Mouse (Mus musculus) forebrain, embryonic 14.5 days (tissue): ENCODE measurements at regions not wholly inside any gene's neighbourhood (a gene's known extent, or its start where the extent isn't known, plus 50 kb on each side); places are given as distances from the start of the nearest gene placed in this dataset.

ENCODE experiments used
- ATAC-seq: fragments of 200-750 bp; cut with Nextera tagmentation; 2 replicates; pipeline ENCODE4 v1.8.0; 2017; ENCODE audit warnings: mild to moderate bottlenecking, moderate library complexity
- DNase-seq: peaks from one replicate; pipeline ENCODE4 v3.0.0-alpha.2; 2015; ENCODE audit warnings: low spot score
- H3K27ac ChIP-seq: fragments of 300-500 bp; sonication (generic); 2 replicates; pipeline ENCODE4 v1.5.1; 2014; ENCODE audit warnings: low read depth, mild to moderate bottlenecking, control low read depth, low read length, moderate library complexity
- H3K27me3 ChIP-seq: fragments of 300-500 bp; sonication (generic); replicated peaks from 2 replicates; pipeline ENCODE4 v1.6.1; 2014; ENCODE audit warnings: low read length, control low read depth, mixed read lengths; ENCODE audit not compliant: control insufficient read depth, insufficient read depth
- H3K36me3 ChIP-seq: fragments of 300-500 bp; sonication (generic); 2 replicates; pipeline ENCODE4 v1.6.1; 2014; ENCODE audit warnings: low read length, control low read depth; ENCODE audit not compliant: control insufficient read depth, insufficient read depth
- H3K4me1 ChIP-seq: fragments of 300-500 bp; sonication (generic); 2 replicates; pipeline ENCODE4 v1.6.1; 2014; ENCODE audit warnings: antibody characterized with exemption, low read length, control low read depth; ENCODE audit not compliant: control insufficient read depth, insufficient read depth
- H3K4me2 ChIP-seq: fragments of 300-500 bp; sonication (generic); 2 replicates; pipeline ENCODE4 v1.6.1; 2014; ENCODE audit warnings: mild to moderate bottlenecking, control low read depth, low read length
- H3K4me3 ChIP-seq: fragments of 300-500 bp; sonication (generic); 2 replicates; pipeline ENCODE4 v1.5.1; 2014; ENCODE audit warnings: low read depth, low read length, control low read depth
- H3K9ac ChIP-seq: fragments of 300-500 bp; sonication (generic); 2 replicates; pipeline ENCODE4 v1.6.1; 2014; ENCODE audit warnings: mild to moderate bottlenecking, low read length, control low read depth, moderate library complexity
- H3K9me3 ChIP-seq: fragments of 300-500 bp; sonication (generic); replicated peaks from 2 replicates; pipeline ENCODE4 v1.6.1; 2016; ENCODE audit warnings: low read length, control low read depth, mixed read lengths; ENCODE audit not compliant: control insufficient read depth
- WGBS: fragments of 180-500 bp; shearing (Covaris S2); extraction: QIAGEN DNeasy Blood & Tissue Kit; methylation state at CpG from one replicate; pipeline ENCODE4 v1.1.7; 2014; 5-methylcytosine and 5-hydroxymethylcytosine counted together

DNA sequence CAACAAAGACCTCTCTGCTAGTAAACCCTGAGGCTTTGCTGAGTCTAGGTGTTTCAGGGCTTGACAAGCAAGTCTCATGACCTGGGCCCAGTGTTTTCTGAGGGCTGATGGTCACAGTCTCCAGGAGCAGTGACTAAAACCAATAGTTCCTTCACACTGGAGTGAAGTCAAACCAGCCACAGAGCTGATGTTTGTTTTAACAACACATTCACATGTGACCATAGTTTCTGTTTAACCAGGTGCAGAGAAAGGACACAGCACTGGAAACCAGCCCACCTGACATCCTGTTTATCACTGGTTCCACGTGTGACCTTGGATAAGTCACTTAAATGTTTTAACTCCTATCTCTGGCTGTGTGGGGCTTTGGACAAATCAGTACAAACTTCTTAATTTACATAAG lies 180.3 kb upstream of the Cpeb2 start:
- Histone ChIP-seq H3K27ac (no peak overlapping the region), H3K4me1 (no peaks in the 10 kb centered on the region), H3K4me3 (no peak overlapping the region), H3K4me2 (no peak overlapping the region), H3K9me3 (no peaks in the 10 kb centered on the region), H3K27me3 (no peaks in the 10 kb centered on the region), H3K9ac (no peak overlapping the region), H3K36me3 (no peaks in the 10 kb centered on the region)
- no peak for DNase-seq
- ATAC-seq: no peak
- WGBS: 89% methylated on average over 1 of the region's 1 CpGs

- ATAC-seq: no peak
- no peak overlapping the region for H3K4me2 ChIP-seq
- no peak for DNase-seq
- H3K9ac ChIP-seq: no peak overlapping the region
- H3K4me3 ChIP-seq: no peak overlapping the region
- H3K9me3 ChIP-seq: no peaks in the 10 kb centered on the region
- WGBS: 92% methylated on average over 8 of the region's 8 CpGs
- H3K4me1 ChIP-seq: no peaks in the 10 kb centered on the region
- H3K27ac ChIP-seq: no peak overlapping the region
- no peaks in the 10 kb centered on the region for H3K27me3 ChIP-seq
- no peaks in the 10 kb centered on the region for H3K36me3 ChIP-seq
Observed at GRCm38 (mm10) chr5:43054586-43054985, 178.4 kb upstream of the Cpeb2 start.

DNA sequence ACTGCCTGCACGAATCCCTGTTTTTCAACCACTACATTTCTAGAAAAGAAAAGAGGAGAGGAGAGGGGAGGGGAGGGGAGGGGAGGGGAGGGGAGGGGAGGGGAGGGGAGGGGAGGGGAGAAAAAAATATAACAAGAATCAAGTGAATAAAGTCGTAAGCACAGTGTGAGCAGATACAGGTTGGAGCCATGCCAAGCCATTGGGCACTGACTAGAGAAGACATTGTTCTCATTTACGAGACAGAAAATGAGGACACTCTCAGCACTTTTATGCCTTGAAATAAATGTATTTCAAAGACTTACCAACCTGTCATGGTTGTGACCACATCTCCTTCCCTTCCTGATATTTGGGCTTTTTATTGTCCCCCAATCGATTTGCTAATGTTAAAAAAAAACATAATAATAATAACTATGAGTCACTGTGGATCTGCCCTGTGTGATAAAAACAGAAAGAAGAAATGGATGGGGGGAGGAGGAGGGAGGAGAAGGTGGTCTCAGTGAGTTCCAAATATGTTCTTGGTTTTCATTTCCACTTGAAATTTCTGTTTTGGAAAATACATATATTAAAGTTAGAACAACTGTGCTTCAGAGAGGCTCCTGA lies 177.8 kb upstream of the Cpeb2 start:
- no peak overlapping the region for H3K9ac ChIP-seq
- H3K9me3 ChIP-seq: no peaks in the 10 kb centered on the region
- no peak overlapping the region for H3K27ac ChIP-seq
- H3K4me1 ChIP-seq: no peaks in the 10 kb centered on the region
- no peak overlapping the region for H3K4me3 ChIP-seq
- DNase-seq (peak; percentile 59), ATAC-seq (no peak; the same call in 1 of the 2 replicates)
- no peak overlapping the region for H3K4me2 ChIP-seq
- 50% methylated on average over 4 of the region's 4 CpGs for WGBS
- no peaks in the 10 kb centered on the region for H3K36me3 ChIP-seq
- no peaks in the 10 kb centered on the region for H3K27me3 ChIP-seq

DNA sequence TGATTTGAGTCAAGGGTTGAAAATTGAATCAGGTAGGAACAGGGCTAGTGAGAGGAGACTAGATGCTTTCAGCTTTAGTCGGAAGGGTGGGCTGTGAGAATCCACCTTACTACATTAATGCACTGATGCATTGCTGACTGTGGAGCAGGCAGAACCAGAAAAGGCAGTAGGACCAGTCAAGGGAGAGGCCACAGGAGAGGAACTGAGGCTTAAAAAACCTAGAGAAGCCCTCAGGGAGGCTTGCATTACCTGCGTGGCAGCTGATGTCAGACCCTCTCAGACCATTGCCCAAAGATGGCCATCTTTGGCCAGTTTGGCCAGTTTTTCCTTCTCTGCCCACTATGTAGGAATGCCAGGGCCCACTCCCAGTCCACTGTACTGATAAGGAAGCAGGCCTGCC lies 176.5 kb upstream of the Cpeb2 start:
- no peak for ATAC-seq
- WGBS: 88% methylated on average over 2 of the region's 2 CpGs
- DNase-seq: no peak

DNA sequence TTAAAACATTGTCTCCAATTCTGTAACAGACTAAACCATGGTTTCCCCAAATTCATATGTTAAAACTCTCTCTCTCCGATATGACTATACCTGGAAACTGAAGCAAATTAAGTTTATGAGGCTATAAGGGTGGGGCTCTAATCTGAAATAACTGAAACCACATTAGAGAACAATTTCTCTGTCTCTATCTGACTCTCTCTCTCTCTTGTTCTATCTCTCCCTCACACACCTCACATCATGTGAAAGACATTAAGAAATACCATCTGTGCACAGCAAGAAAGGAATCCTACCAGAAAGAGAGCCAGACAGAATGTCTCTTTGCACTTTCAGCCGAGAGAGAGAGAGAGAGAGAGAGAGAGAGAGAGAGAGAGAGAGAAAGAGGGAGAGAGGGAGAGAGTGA lies 171.7 kb upstream of the Cpeb2 start:
- no peaks in the 10 kb centered on the region for H3K27me3 ChIP-seq

More for the DNA sequence above, 176.5 kb upstream of the Cpeb2 start:
- no peak overlapping the region for H3K27ac ChIP-seq
- H3K4me1 ChIP-seq: no peaks in the 10 kb centered on the region
- H3K36me3 ChIP-seq: no peaks in the 10 kb centered on the region
- H3K9me3 ChIP-seq: no peaks in the 10 kb centered on the region
- no peak overlapping the region for H3K4me2 ChIP-seq
- no peak overlapping the region for H3K9ac ChIP-seq
- H3K4me3 ChIP-seq: no peak overlapping the region
- no peaks in the 10 kb centered on the region for H3K27me3 ChIP-seq

DNA sequence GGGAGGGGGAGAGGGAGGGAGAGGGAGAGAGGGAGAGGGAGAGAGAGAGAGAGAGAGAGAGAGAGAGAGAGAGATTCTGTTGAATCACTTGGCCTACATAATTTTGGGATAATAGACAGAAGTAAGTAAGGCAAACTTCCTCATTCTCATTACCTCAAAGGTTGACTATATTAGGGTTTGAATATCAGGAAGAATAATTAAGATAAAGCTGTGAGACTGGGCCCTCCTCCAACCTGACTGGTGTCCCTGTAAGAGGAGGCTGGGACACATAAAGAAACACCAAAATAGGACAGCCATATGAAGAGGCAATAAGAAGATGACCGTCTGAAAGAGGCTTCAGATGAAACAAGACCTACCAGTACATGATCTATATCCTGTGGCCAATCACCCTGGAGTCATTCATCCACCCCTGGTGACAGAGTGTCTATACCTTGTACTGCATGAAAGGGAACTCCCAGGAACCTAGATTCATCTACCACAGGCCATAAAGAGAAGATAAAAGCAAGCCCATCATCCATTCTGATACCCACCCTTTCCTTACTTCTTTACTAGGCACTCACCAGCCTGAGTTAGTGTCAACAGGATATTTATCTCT lies 171.1 kb upstream of the Cpeb2 start:
- H3K4me2 ChIP-seq: no peak overlapping the region
- H3K27ac ChIP-seq: no peak overlapping the region
- H3K36me3 ChIP-seq: no peaks in the 10 kb centered on the region
- no peaks in the 10 kb centered on the region for H3K9me3 ChIP-seq
- no peak overlapping the region for H3K4me3 ChIP-seq
- DNase-seq: no peak
- no peak for ATAC-seq
- 90% methylated on average over 1 of the region's 1 CpGs for WGBS
- H3K4me1 ChIP-seq: no peaks in the 10 kb centered on the region
- no peaks in the 10 kb centered on the region for H3K27me3 ChIP-seq
- H3K9ac ChIP-seq: no peak overlapping the region

More for the DNA sequence above, 171.7 kb upstream of the Cpeb2 start:
- DNase-seq (no peak), ATAC-seq (no peak)
- Histone ChIP-seq H3K9ac (no peak overlapping the region), H3K27ac (no peak overlapping the region), H3K36me3 (no peaks in the 10 kb centered on the region), H3K4me2 (no peak overlapping the region), H3K9me3 (no peaks in the 10 kb centered on the region), H3K4me1 (no peaks in the 10 kb centered on the region), H3K4me3 (no peak overlapping the region)
- WGBS: 88% methylated on average over 2 of the region's 2 CpGs

DNA sequence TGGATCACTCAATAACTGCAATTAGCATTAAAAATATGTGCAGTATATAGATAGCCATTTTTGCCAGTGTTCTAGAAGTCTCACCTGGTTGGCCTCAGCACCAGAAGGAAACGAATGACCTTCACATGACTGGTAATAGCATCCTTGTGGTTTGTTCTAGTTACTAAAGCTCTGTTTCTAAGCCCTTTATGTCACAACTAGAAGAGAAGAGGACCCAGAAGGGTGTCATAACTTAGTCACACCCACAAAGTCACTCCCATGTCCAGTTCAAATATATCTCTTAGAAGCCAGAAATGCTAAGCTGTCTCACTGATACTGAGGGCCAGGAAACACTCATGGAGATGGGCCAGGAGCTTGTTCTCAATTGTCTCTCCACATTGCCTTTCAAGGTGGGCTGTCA lies 170.5 kb upstream of the Cpeb2 start:
- Histone ChIP-seq H3K4me2 (no peak overlapping the region), H3K27me3 (no peaks in the 10 kb centered on the region), H3K4me1 (no peaks in the 10 kb centered on the region), H3K4me3 (no peak overlapping the region), H3K9me3 (no peaks in the 10 kb centered on the region), H3K27ac (no peak overlapping the region), H3K36me3 (no peaks in the 10 kb centered on the region), H3K9ac (no peak overlapping the region)
- ATAC-seq (no peak), DNase-seq (no peak)
- WGBS: 82% methylated on average over 1 of the region's 1 CpGs

DNA sequence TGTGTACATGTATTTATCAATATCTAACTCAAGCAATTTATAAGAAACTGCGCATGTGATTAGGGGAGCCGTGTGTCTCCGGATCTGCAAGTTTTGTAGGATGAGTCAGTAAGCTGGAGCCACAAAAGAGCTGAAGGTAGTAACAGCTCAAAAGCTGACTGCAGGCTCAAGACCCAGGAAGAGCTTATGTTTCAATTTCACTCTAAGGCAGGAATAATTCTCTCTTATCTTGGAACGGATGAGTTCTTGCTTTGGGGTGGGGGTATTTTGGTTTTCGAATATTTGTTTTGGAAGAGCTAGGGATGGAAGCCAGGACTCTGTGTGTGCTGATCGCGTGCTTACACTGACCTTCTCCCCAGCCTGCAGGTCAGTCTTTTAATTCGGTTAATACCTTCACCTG lies 169.6 kb upstream of the Cpeb2 start:
- Histone ChIP-seq H3K4me3 (no peak overlapping the region), H3K36me3 (no peaks in the 10 kb centered on the region), H3K27ac (no peak overlapping the region), H3K4me1 (no peaks in the 10 kb centered on the region), H3K4me2 (no peak overlapping the region), H3K27me3 (no peaks in the 10 kb centered on the region), H3K9ac (no peak overlapping the region), H3K9me3 (no peaks in the 10 kb centered on the region)
- ATAC-seq (no peak), DNase-seq (no peak)
- WGBS: 83% methylated on average over 8 of the region's 8 CpGs

DNA sequence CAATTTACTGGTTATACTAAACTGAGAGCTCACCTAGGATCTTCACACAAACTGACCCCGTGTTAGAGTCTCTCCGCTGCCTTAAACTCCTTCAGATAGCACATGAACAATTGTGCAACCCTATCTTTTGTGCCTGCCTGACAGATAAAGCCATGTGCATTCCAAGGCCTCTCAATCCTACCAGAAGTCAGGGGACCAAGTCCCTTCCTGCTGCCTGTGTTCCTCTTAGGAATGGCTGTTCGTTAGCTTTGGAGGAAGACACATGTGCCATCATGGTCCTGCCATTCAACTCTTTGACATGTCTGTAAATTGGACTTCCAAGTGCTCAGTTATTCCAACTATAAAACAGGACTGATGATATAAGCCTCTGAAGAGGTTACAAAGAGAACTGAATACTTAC lies 161.4 kb upstream of the Cpeb2 start:
- H3K9me3 ChIP-seq: no peaks in the 10 kb centered on the region
- no peaks in the 10 kb centered on the region for H3K36me3 ChIP-seq
- no peak overlapping the region for H3K4me3 ChIP-seq
- 93% methylated on average over 3 of the region's 3 CpGs for WGBS
- H3K9ac ChIP-seq: no peak overlapping the region
- H3K27ac ChIP-seq: no peak overlapping the region
- ATAC-seq (no peak), DNase-seq (no peak)
- no peaks in the 10 kb centered on the region for H3K4me1 ChIP-seq
- no peaks in the 10 kb centered on the region for H3K27me3 ChIP-seq
- no peak overlapping the region for H3K4me2 ChIP-seq
